Mouse (Mus musculus): ENCODE measurements around the gene Ltb4r1. TPM values are rescaled to one million over a fixed set of nuclear protein-coding genes. Genes with fewer than 3 reads are reported as not detected.
A peak's percentile ranks its signal among the peaks of the same experiment; 100 is the strongest.

The Ltb4r1 gene
- polyA plus RNA-seq, 1 experiment from 2014 or later: 0.66 TPM

GRCm38 (mm10) chr14:55727889-55728685, 37.7 kb upstream of the Ltb4r1 start:
- peaks cover 6% of the 10 kb centered on the region; the same call in 1 of the 2 replicates for H3K27me3 ChIP-seq
- WGBS: 67% methylated on average over 8 of the region's 8 CpGs
- no peak overlapping the region for H3K27ac ChIP-seq
- ATAC-seq (replicated peaks; ENCODE audit: insufficient number of reproducible peaks, insufficient read depth, low FRiP score, low read depth): no peak
- no peak overlapping the region for H3K4me3 ChIP-seq
- no peaks in the 10 kb centered on the region for H3K9me3 ChIP-seq (replicated peaks)
- no peak overlapping the region for H3K4me2 ChIP-seq
- peaks cover 2% of the 10 kb centered on the region; the same call in 1 of the 2 replicates for H3K4me1 ChIP-seq (replicated peaks)
- H3K36me3 ChIP-seq: no peaks in the 10 kb centered on the region
- no peak overlapping the region; the same call in 1 of the 2 replicates for H3K9ac ChIP-seq

GRCm38 (mm10) chr14:55730116-55730515, 35.6 kb upstream of the Ltb4r1 start:
- no peak overlapping the region for H3K4me2 ChIP-seq
- H3K4me1 ChIP-seq (replicated peaks): no peaks in the 10 kb centered on the region
- WGBS: 77% methylated on average over 7 of the region's 7 CpGs
- peaks cover 6% of the 10 kb centered on the region; the same call in 1 of the 2 replicates for H3K27me3 ChIP-seq
- no peak overlapping the region for H3K4me3 ChIP-seq
- no peak overlapping the region for H3K9ac ChIP-seq
- no peak for ATAC-seq (replicated peaks; ENCODE audit: insufficient number of reproducible peaks, insufficient read depth, low FRiP score, low read depth)
- no peak overlapping the region for H3K27ac ChIP-seq
- H3K36me3 ChIP-seq: no peaks in the 10 kb centered on the region
- H3K9me3 ChIP-seq (replicated peaks): no peaks in the 10 kb centered on the region

GRCm38 (mm10) chr14:55730531-55731032, 35.2 kb upstream of the Ltb4r1 start:
- 74% methylated on average over 7 of the region's 7 CpGs for WGBS

GRCm38 (mm10) chr14:55733889-55734288, 31.9 kb upstream of the Ltb4r1 start:
- Histone ChIP-seq H3K9ac (no peak overlapping the region), H3K36me3 (peaks cover 11% of the 10 kb centered on the region; the same call in 1 of the 2 replicates), H3K4me1 (replicated peaks) (no peaks in the 10 kb centered on the region), H3K4me2 (no peak overlapping the region), H3K27me3 (no peaks in the 10 kb centered on the region; the same call in 1 of the 2 replicates), H3K27ac (no peak overlapping the region), H3K9me3 (replicated peaks) (no peaks in the 10 kb centered on the region), H3K4me3 (no peak overlapping the region)
- WGBS: 58% methylated on average over 10 of the region's 10 CpGs
- no peak for ATAC-seq (replicated peaks; ENCODE audit: insufficient number of reproducible peaks, insufficient read depth, low FRiP score, low read depth)

More at GRCm38 (mm10) chr14:55730531-55731032, 35.2 kb upstream of the Ltb4r1 start:
- Histone ChIP-seq H3K4me3 (no peak overlapping the region), H3K9ac (no peak overlapping the region), H3K4me2 (no peak overlapping the region), H3K4me1 (replicated peaks) (no peaks in the 10 kb centered on the region), H3K36me3 (no peaks in the 10 kb centered on the region), H3K27ac (no peak overlapping the region), H3K9me3 (replicated peaks) (no peaks in the 10 kb centered on the region), H3K27me3 (peaks cover 6% of the 10 kb centered on the region; the same call in 1 of the 2 replicates)
- no peak for ATAC-seq (replicated peaks; ENCODE audit: insufficient number of reproducible peaks, insufficient read depth, low FRiP score, low read depth)

GRCm38 (mm10) chr14:55734869-55735268, 30.9 kb upstream of the Ltb4r1 start:
- Histone ChIP-seq H3K4me1 (replicated peaks) (no peaks in the 10 kb centered on the region), H3K27ac (no peak overlapping the region), H3K4me3 (no peak overlapping the region), H3K9ac (no peak overlapping the region), H3K27me3 (no peaks in the 10 kb centered on the region; the same call in 1 of the 2 replicates), H3K36me3 (peaks cover 21% of the 10 kb centered on the region; the same call in 1 of the 2 replicates), H3K4me2 (no peak overlapping the region), H3K9me3 (replicated peaks) (no peaks in the 10 kb centered on the region)
- 67% methylated on average over 7 of the region's 7 CpGs for WGBS
- no peak for ATAC-seq (replicated peaks; ENCODE audit: insufficient number of reproducible peaks, insufficient read depth, low FRiP score, low read depth)

DNA sequence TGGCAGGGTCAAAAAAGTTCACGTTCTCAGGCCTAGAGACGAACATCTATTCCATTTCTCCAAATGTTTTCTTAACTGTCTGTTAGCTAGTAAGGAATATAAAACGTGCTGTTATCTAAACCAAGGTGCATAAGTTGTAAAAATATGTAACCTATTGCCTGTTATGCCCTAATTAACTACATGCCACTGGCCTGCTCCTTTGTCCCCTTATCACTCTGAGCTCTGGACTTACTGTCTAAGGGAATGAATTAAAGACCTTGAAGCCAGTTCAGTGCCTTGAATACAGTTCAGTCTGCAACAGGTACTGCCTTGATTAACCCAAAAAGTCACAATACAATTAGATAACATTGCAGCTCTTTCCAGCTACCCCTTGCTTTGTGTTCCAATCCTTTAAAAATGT, 30.4 kb upstream of the Ltb4r1 start:
- Histone ChIP-seq H3K4me1 (replicated peaks) (no peaks in the 10 kb centered on the region), H3K27me3 (no peaks in the 10 kb centered on the region; the same call in 1 of the 2 replicates), H3K9me3 (replicated peaks) (no peaks in the 10 kb centered on the region), H3K36me3 (peaks cover 26% of the 10 kb centered on the region; the same call in 1 of the 2 replicates), H3K27ac (no peak overlapping the region), H3K9ac (no peak overlapping the region), H3K4me3 (no peak overlapping the region), H3K4me2 (no peak overlapping the region)
- no peak for ATAC-seq (replicated peaks; ENCODE audit: insufficient number of reproducible peaks, insufficient read depth, low FRiP score, low read depth)
- WGBS: 65% methylated on average over 3 of the region's 3 CpGs

- 75% methylated on average over 4 of the region's 4 CpGs for WGBS
- Histone ChIP-seq H3K4me3 (no peak overlapping the region), H3K4me2 (no peak overlapping the region), H3K9ac (no peak overlapping the region), H3K27ac (no peak overlapping the region), H3K27me3 (no peaks in the 10 kb centered on the region; the same call in 1 of the 2 replicates), H3K36me3 (peaks cover 29% of the 10 kb centered on the region; the same call in 1 of the 2 replicates), H3K4me1 (replicated peaks) (no peaks in the 10 kb centered on the region), H3K9me3 (replicated peaks) (no peaks in the 10 kb centered on the region)
- ATAC-seq (replicated peaks; ENCODE audit: insufficient number of reproducible peaks, insufficient read depth, low FRiP score, low read depth): no peak
Measured at GRCm38 (mm10) chr14:55735758-55736157, 30.0 kb upstream of the Ltb4r1 start.

DNA sequence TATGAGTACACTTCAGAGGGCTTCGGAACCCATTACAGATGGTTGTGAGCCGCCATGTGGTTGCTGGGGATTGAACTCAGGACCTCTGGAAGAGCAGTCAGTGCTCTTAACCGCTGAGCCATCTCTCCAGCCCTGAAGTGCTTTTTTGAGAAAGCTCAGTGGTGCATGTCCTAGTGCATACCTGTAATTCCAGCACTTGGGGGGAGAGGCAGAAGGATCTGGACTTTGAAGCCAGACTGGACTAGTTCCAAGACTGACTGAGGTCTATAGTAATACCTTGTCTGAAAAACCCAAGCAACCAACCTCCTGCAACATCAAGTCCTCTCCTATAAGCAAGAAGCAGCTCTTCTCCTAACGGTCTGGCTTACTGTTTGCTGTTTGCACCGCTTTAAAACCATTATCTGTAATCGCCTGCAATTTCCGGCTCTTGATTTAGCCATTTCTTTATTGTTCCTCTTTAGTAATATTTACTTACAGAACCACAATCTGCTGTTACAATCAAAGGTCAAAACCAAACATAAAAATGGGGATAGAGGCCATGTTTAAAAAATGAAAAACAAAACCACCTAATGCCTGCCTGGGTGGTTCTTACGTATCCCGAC, 28.6 kb upstream of the Ltb4r1 start:
- Histone ChIP-seq H3K9ac (no peak overlapping the region), H3K4me3 (no peak overlapping the region), H3K9me3 (replicated peaks) (no peaks in the 10 kb centered on the region), H3K36me3 (peaks cover 40% of the 10 kb centered on the region; the same call in 1 of the 2 replicates), H3K4me2 (no peak overlapping the region), H3K27ac (no peak overlapping the region), H3K27me3 (no peaks in the 10 kb centered on the region), H3K4me1 (replicated peaks) (no peaks in the 10 kb centered on the region)
- no peak for ATAC-seq (replicated peaks; ENCODE audit: insufficient number of reproducible peaks, insufficient read depth, low FRiP score, low read depth)
- 84% methylated on average over 9 of the region's 9 CpGs for WGBS

DNA sequence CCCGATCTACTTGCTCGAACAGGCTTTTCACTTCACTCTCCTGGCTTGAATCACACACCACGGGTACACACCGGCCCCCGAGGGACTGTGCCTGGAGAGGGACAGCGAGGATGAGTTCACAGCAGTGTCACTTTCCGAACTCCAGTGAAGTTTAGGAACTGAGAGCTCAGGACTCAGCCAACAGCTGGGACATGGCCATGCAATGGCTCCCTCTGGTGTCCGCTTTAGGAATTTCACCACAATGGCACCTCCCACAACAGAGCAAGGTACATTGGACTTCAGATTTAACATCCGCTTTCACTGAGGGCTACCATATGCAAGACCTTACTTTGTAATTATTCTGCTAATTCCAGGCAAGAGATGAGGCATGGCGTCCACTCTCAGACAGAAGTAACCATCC, 22.1 kb upstream of the Ltb4r1 start:
- H3K27ac ChIP-seq: no peak overlapping the region
- H3K9me3 ChIP-seq (replicated peaks): no peaks in the 10 kb centered on the region
- H3K4me3 ChIP-seq: 0 out of 2 replicates have a peak overlapping the region, but pooled peaks have one; percentile 7
- 0 out of 2 replicates have a peak, but pooled peaks have one; percentile 50 for ATAC-seq (replicated peaks; ENCODE audit: insufficient number of reproducible peaks, insufficient read depth, low FRiP score, low read depth)
- H3K9ac ChIP-seq: peak overlapping the region; percentile 39; the same call in 1 of the 2 replicates
- 20% methylated on average over 10 of the region's 10 CpGs for WGBS
- peaks cover 36% of the 10 kb centered on the region; the same call in 1 of the 2 replicates for H3K36me3 ChIP-seq
- H3K4me1 ChIP-seq (replicated peaks): peaks cover 30% of the 10 kb centered on the region
- no peaks in the 10 kb centered on the region for H3K27me3 ChIP-seq
- H3K4me2 ChIP-seq: peak overlapping the region; percentile 18

DNA sequence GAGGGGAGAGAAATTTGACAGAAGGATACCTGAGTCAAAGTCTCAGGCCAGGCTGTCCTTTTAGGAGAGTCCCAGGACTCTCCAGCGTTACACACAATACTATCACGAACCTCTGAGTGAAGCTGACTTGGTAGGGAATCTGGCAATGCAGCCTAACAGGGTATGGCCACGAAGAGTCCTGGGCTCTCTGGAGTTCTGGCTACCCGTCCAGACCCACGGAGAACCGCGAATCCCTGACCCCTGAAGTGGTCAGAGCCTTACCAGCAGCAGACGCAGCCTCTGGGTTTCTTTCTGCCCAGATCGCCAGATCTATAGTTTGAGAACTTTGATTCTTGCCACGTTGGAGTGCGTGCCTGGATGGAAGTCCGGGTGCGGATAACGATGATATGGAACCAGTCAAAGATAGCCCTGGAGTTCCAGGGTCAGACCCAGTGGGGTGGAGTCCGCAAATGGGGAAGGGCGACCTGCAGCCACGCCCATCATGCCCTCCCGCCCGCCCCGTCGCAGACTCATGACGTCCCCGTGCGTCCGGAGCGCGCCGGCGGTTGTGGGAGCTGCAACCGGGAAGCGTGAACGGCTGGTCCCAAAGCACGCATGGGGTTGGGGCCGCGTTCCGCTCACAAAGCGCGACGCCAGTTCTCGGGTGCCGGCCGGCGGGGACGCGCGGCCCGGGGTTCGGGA, 20.4 kb upstream of the Ltb4r1 start, which contains the start of the genes Dhrs1 and Nop9:
Dhrs1 (minus strand) TSS at position 511 of the 681 bp plus-strand sequence.
Nop9 (plus strand) TSS at position 514 of the 681 bp plus-strand sequence.
- no peaks in the 10 kb centered on the region for H3K9me3 ChIP-seq (replicated peaks)
- H3K27ac ChIP-seq: peak within 1 kb of the TSS; percentile 65
- H3K9ac ChIP-seq: peak within 1 kb of the TSS; percentile 92
- peak within 1 kb of the TSS; percentile 94 for H3K4me3 ChIP-seq
- H3K4me2 ChIP-seq: peak within 1 kb of the TSS; percentile 92
- ATAC-seq (replicated peaks; ENCODE audit: insufficient number of reproducible peaks, insufficient read depth, low FRiP score, low read depth): peak; percentile 82
- no peaks in the 10 kb centered on the region for H3K27me3 ChIP-seq
- peaks cover 33% of the 10 kb centered on the region for H3K36me3 ChIP-seq
- WGBS: 1% methylated on average over 48 of the region's 48 CpGs
- peaks cover 30% of the 10 kb centered on the region for H3K4me1 ChIP-seq (replicated peaks)

All from heart, embryonic 15.5 days (tissue).